Mouse (Mus musculus) CH12.LX (cell line): ENCODE measurements at regions not wholly inside any gene's neighbourhood (a gene's known extent, or its start where the extent isn't known, plus 50 kb on each side); places are given as distances from the start of the nearest gene placed in this dataset.
A peak's percentile ranks its signal among the peaks of the same experiment; 100 is the strongest.

Experiments
- DNase-seq: peaks from one replicate; pipeline ENCODE4 v3.0.0-alpha.2; 2013; ENCODE audit errors: extremely low read depth
- H3K27ac ChIP-seq: 2 replicates; pipeline ENCODE4 v1.5.1; 2012; ENCODE audit warnings: low read depth, mild to moderate bottlenecking, control low read depth, moderate library complexity; ENCODE audit not compliant: insufficient read depth
- H3K27me3 ChIP-seq: replicated peaks from 2 replicates; pipeline ENCODE3; 2012; ENCODE audit warnings: inconsistent platforms
- H3K36me3 ChIP-seq, 2 experiments: replicated peaks in 1 of 2; 2 replicates each; pipeline versions ENCODE3 to v1.6.1; 2012; ENCODE audit warnings: inconsistent platforms in 1 of 2, low read length in 1 of 2, mild to moderate bottlenecking in 1 of 2, mixed read lengths in 1 of 2, moderate library complexity in 1 of 2; ENCODE audit not compliant: control insufficient read depth in 1 of 2, insufficient read depth in 1 of 2
- H3K4me1 ChIP-seq, 2 experiments: 2 replicates each; pipeline ENCODE4 v1.6.1; 2012; ENCODE audit warnings: inconsistent platforms in 1 of 2, moderate library complexity in 1 of 2; ENCODE audit not compliant: insufficient read depth in 2 of 2, control insufficient read depth in 1 of 2
- H3K4me2 ChIP-seq: 2 replicates; pipeline ENCODE4 v1.6.1; 2012; ENCODE audit warnings: low read depth, mild to moderate bottlenecking, control low read depth; ENCODE audit not compliant: poor library complexity, insufficient read depth, severe bottlenecking
- H3K4me3 ChIP-seq, 3 experiments: fragments of 150-350 bp in 1 of 3; sonication (generic) in 1 of 3; replicated peaks in 1 of 3; 2 replicates each; pipeline versions ENCODE3 to v1.5.1; 2011 to 2012; ENCODE audit warnings: low read depth in 2 of 3, low read length in 2 of 3, mild to moderate bottlenecking in 2 of 3, moderate library complexity in 2 of 3, control low read depth in 1 of 3, improper control_type of control experiment in 1 of 3, inconsistent platforms in 1 of 3, mixed read lengths in 1 of 3; ENCODE audit not compliant: poor library complexity in 1 of 3
- H3K79me2 ChIP-seq: replicated peaks from 2 replicates; pipeline ENCODE4 v1.6.1; 2012; ENCODE audit warnings: mild to moderate bottlenecking, moderate library complexity; ENCODE audit not compliant: control insufficient read depth, poor library complexity, insufficient read depth, severe bottlenecking; ENCODE audit errors: extremely low read depth
- H3K9ac ChIP-seq: 2 replicates; pipeline ENCODE4 v1.6.1; 2012; ENCODE audit warnings: low read depth, mild to moderate bottlenecking, control low read depth, moderate library complexity; ENCODE audit not compliant: insufficient read depth
- H3K9me3 ChIP-seq: replicated peaks from 2 replicates; pipeline ENCODE3; 2012; ENCODE audit warnings: low read length, inconsistent platforms, mixed read lengths
- BHLHE40 ChIP-seq: IDR thresholded peaks from 2 replicates; pipeline ENCODE4 v1.6.1; 2011; ENCODE audit warnings: mild to moderate bottlenecking, low read depth, low read length, improper control_type of control experiment
- CTCF ChIP-seq, 2 experiments: IDR thresholded peaks in 1 of 2; conservative IDR thresholded peaks in 1 of 2; 2 replicates each; pipeline ENCODE4 v1.5.1; 2011 to 2012; ENCODE audit warnings: low read depth in 2 of 2, low read length in 2 of 2, improper control_type of control experiment in 1 of 2, inconsistent platforms in 1 of 2, mild to moderate bottlenecking in 1 of 2, moderate library complexity in 1 of 2
- IRF4 ChIP-seq: IDR thresholded peaks from 2 replicates; pipeline ENCODE4 v1.6.1; 2014; ENCODE audit warnings: low read depth, mild to moderate bottlenecking, inconsistent platforms, low read length, improper control_type of control experiment
- JUN ChIP-seq: IDR thresholded peaks from 2 replicates; pipeline ENCODE4 v1.6.1; 2011; ENCODE audit warnings: low read depth, mild to moderate bottlenecking, low read length, improper control_type of control experiment, moderate library complexity; ENCODE audit not compliant: insufficient read depth
- MAZ ChIP-seq: IDR thresholded peaks from 2 replicates; pipeline ENCODE4 v1.6.1; 2012; ENCODE audit warnings: low read depth, mild to moderate bottlenecking, inconsistent platforms, low read length, improper control_type of control experiment, moderate library complexity
- MEF2A ChIP-seq: IDR thresholded peaks from 2 replicates; pipeline ENCODE4 v1.6.1; 2014; ENCODE audit warnings: low read depth, mild to moderate bottlenecking, inconsistent platforms, low read length, improper control_type of control experiment, borderline replicate concordance
- MXI1 ChIP-seq: IDR thresholded peaks from 2 replicates; pipeline ENCODE4 v1.6.1; 2011; ENCODE audit warnings: mild to moderate bottlenecking, low read depth, low read length, improper control_type of control experiment
- NRF1 ChIP-seq: IDR thresholded peaks from 2 replicates; pipeline ENCODE4 v1.6.1; 2014; ENCODE audit warnings: low read depth, mild to moderate bottlenecking, inconsistent platforms, low read length, improper control_type of control experiment, moderate library complexity
- POLR2AphosphoS2 ChIP-seq: IDR thresholded peaks from 2 replicates; pipeline ENCODE4 v1.6.1; 2011; ENCODE audit warnings: low read depth, low read length, improper control_type of control experiment
- RAD21 ChIP-seq: IDR thresholded peaks from 2 replicates; pipeline ENCODE4 v1.6.1; 2011; ENCODE audit warnings: low read depth, mild to moderate bottlenecking, low read length, improper control_type of control experiment, moderate library complexity
- SIN3A ChIP-seq: IDR thresholded peaks from 2 replicates; pipeline ENCODE4 v1.6.1; 2012; ENCODE audit warnings: low read length, improper control_type of control experiment, inconsistent platforms
- SMC3 ChIP-seq: IDR thresholded peaks from 2 replicates; pipeline ENCODE4 v1.6.1; 2011; ENCODE audit warnings: low read depth, low read length, improper control_type of control experiment
- TBP ChIP-seq: conservative IDR thresholded peaks from 2 replicates; pipeline ENCODE4 v1.6.1; 2011; ENCODE audit warnings: low read depth, low read length, improper control_type of control experiment
- TCF12 ChIP-seq: IDR thresholded peaks from 2 replicates; pipeline ENCODE4 v1.6.1; 2014; ENCODE audit warnings: low read depth, mild to moderate bottlenecking, inconsistent platforms, low read length, improper control_type of control experiment
- USF1 ChIP-seq: IDR thresholded peaks from 2 replicates; pipeline ENCODE4 v1.6.1; 2014; ENCODE audit warnings: low read depth, mild to moderate bottlenecking, inconsistent platforms, low read length, improper control_type of control experiment
- ZKSCAN1 ChIP-seq: IDR thresholded peaks from 2 replicates; pipeline ENCODE4 v1.6.1; 2012; ENCODE audit warnings: low read depth, inconsistent platforms, low read length, improper control_type of control experiment, borderline replicate concordance
- dilution Hi-C: fragments of 300-500 bp; cut with MboI; formaldehyde crosslinking; loops from 2 replicates; pipeline ENCODE4 v1.14.3; 2020; ENCODE audit warnings: low sequenced_read_pairs; ENCODE audit not compliant: extremely low pct_unique_long_range_greater_than_20kb, extremely low pct_ligation_motif_present
- in situ Hi-C: fragments of 300-500 bp; cut with MboI; formaldehyde crosslinking; loops from 3 replicates; pipeline ENCODE4 v1.14.3; 2019; ENCODE audit warnings: low sequenced_read_pairs, low pct_ligation_motif_present, low pct_unique_long_range_greater_than_20kb, mixed read lengths

DNA sequence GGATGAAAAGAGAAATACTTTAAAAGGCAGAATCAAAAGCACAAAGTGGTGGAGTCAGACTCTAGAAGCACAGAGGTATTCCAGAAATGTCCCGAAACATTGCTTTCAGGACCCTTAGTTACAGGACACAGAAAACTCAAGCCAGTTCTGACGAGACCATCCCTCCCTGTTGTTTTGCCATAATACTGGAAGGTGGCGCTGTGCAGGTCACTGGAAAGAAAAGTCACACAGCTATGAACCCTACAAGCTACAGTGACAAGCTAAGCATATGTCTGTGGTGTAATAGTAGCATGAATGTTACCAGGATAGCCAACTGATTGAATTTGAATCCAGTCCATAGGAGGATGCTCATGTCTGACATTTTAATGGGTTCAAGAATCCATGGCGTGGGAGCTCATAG lies 117.4 kb upstream of the Cxxc4 start:
- Histone ChIP-seq H3K4me2 (no peak overlapping the region), H3K36me3 (no peaks in the 10 kb centered on the region), H3K4me1 (no peaks in the 10 kb centered on the region), H3K9me3 (no peaks in the 10 kb centered on the region), H3K27ac (no peak overlapping the region), H3K9ac (no peak overlapping the region), H3K79me2 (no peaks in the 10 kb centered on the region), H3K4me3 (no peak overlapping the region), H3K27me3 (no peaks in the 10 kb centered on the region)
- in situ Hi-C loops (no loop called here), dilution Hi-C loops (no loop called here)
- DNase-seq: peak; percentile 21
- no peak for TF ChIP-seq MXI1
- TF ChIP-seq CTCF (conservative IDR thresholded peaks at IDR 0.05 in 1 of 2, IDR thresholded peaks at IDR 0.05 in 1 of 2; ENCODE audit: low read depth in 2 of 2, low read length in 2 of 2): peak; percentile 17 to 69; a peak in 2 of 4 replicates
- TF ChIP-seq SMC3: peak; percentile 59
- peak; percentile 37 for TF ChIP-seq RAD21

DNA sequence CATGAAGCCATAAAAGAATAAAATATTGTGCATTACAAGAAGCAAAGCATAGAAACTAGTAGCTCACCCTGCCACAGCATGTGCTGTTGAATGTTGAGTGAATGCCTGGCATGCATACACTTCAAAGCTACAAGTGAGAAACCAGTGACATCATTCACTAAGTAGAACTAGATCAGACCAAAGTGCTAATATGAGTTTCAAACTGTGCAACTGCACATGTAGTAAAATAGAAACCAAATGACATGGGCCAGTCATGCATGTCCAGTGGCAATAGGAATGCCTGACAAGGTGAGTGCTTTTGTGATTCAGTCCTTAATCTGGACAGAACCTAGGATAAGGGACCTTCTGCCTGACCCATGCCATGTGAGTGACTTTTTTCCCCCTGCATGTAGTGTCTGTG lies 111.3 kb upstream of the Cxxc4 start:
- Histone ChIP-seq H3K4me2 (0 out of 2 replicates have a peak overlapping the region, but pooled peaks have one; percentile 3), H3K9me3 (no peaks in the 10 kb centered on the region), H3K36me3 (no peaks in the 10 kb centered on the region), H3K4me3 (no peak overlapping the region), H3K27me3 (no peaks in the 10 kb centered on the region), H3K79me2 (no peaks in the 10 kb centered on the region), H3K4me1 (peaks cover 6 to 7% of the 10 kb centered on the region in 2 experiments; a peak in 3 of 4 replicates), H3K9ac (no peak overlapping the region), H3K27ac (no peak overlapping the region)
- dilution Hi-C loops: no loop called here
- TF ChIP-seq JUN (peak; percentile 66), BHLHE40 (peak; percentile 69; the same call in 1 of the 2 replicates), POLR2AphosphoS2 (no peak), NRF1 (no peak), CTCF (conservative IDR thresholded peaks at IDR 0.05 in 1 of 2, IDR thresholded peaks at IDR 0.05 in 1 of 2; ENCODE audit: low read depth in 2 of 2, low read length in 2 of 2) (no peak), SIN3A (no peak), TCF12 (no peak), ZKSCAN1 (no peak), MEF2A (no peak), USF1 (no peak), IRF4 (peak; percentile 51; the same call in 1 of the 2 replicates), TBP (no peak), MAZ (no peak)
- DNase-seq: peak; percentile 17
- in situ Hi-C loops: no loop called here
